Mouse (Mus musculus): Measurements from ENCODE around the gene Gm10128.
"Not testable (repeated sequence)": the region's sequence is repeated elsewhere in the genome, so short reads cannot be mapped to it uniquely, and the experiment has no call there.

The Gm10128 gene

GRCm38 (mm10) chr14:7643872-7644271 is at the start of gene Gm10128:
Gene Gm10128 (minus strand): TSS chr14:7643972.
- in situ Hi-C loops (cut with MboI, MseI) = not testable (repeated sequence)

GRCm38 (mm10) chr14:7681170-7681569 is 37.4 kb upstream of the Gm10128 start:
- in situ Hi-C loops (cut with MboI, MseI) = not testable (repeated sequence)

GRCm38 (mm10) chr14:7662491-7662890 is 18.7 kb upstream of the Gm10128 start:
- in situ Hi-C loops (cut with MboI, MseI) = loop anchor here in 1 of 2 experiments (10.0 kb wide), 2 partner anchors 98 to 1618 kb away; partner anchors contain the start of gene Gm3558

- in situ Hi-C loops (cut with MboI, MseI) = not testable (repeated sequence)
Measured at GRCm38 (mm10) chr14:7658101-7659074, 14.6 kb upstream of the Gm10128 start.

- in situ Hi-C loops (cut with MboI, MseI) = not testable (repeated sequence)
Measured at GRCm38 (mm10) chr14:7657456-7657855, 13.7 kb upstream of the Gm10128 start.

GRCm38 (mm10) chr14:7595492-7595891 is 48.3 kb downstream of the Gm10128 start, which contains the start of gene Gm10338:
Gene Gm10338 (minus strand): TSS chr14:7595592.
- in situ Hi-C loops (cut with MboI, MseI) = not testable (repeated sequence)

All from T-helper 17 cell (primary cell).